Mouse (Mus musculus): ENCODE measurements at regions not wholly inside any gene's neighbourhood (a gene's known extent, or its start where the extent isn't known, plus 50 kb on each side); places are given as distances from the start of the nearest gene placed in this dataset.
"Not testable (repeated sequence)": the region's sequence is repeated elsewhere in the genome, so short reads cannot be mapped to it uniquely, and the experiment has no call there.

GRCm38 (mm10) chr13:3455374-3455773 lies 82.5 kb upstream of the Gdi2 start:
- TF ChIP-seq POLR2A (IDR thresholded peaks at IDR 0.05; ENCODE audit: borderline replicate concordance, extremely low read depth, insufficient read depth, insufficient read length, poor library complexity, severe bottlenecking); CTCF (IDR thresholded peaks at IDR 0.05; ENCODE audit: borderline replicate concordance, extremely low read depth, insufficient read depth, insufficient read length): not testable (repeated sequence)

Data from brain, embryonic 14.5 days (tissue).